Mouse (Mus musculus) thymus, adult 18-20 months (tissue): ENCODE measurements around the gene Mast3.
A peak's percentile ranks its signal among the peaks of the same experiment; 100 is the strongest.

Experiments used
- DNase-seq, 2 experiments: peaks; one replicate each; pipeline ENCODE4 v3.0.0; 2022; ENCODE audit warnings: mixed read lengths in 2 of 2

Mast3 gene

DNA sequence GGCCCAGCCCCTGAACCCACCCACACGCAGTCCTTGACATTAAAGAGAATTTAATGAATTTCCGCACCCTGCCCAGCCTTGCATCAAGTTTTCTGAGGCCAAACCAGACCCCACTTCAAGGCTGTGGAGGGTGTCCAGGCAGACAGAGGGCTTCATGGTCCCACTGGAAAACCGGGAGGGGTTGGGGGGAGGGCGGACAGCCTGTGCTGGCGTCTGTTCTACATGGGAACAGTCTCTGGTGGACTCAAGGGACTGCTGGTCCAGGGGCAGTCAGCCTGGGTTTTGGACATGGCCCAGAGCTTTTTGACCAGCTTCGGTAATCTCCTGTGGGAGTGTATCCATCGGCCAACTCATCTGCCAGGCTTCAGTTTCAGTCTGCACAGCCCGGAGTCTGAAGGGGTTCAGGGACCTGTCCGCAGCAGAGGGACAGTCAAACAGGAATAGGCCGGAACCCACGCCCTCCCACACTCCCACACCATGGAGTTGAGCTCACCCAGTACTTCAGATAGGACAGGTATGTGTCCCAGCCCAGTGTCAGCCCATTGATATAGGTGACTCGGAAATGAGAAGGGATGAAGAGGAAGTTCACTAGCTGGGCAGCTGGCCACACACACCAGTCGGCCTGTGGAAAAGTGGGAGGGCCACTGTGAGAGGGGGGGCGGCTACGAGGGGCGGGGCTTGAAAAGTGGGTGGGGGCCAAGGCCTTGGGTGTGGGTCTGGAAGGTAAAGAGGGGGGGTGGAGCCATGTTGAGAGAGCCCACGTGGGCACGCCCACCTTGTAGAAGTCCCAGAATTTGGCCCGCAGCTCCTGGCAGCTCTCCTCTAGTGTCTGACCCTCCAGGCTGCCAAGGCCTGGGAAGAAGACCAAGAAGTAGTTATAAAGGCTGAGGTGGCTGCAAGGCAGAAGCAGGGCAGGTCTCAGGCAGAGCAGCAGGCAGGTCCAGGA, 46.0 kb downstream of the Mast3 start:
- peak; percentile 6 to 10 for DNase-seq

GRCm38 (mm10) chr8:70758308-70758615, 46.6 kb downstream of the Mast3 start:
- DNase-seq, result peak in 1 of 2 experiments; percentile 4

DNA sequence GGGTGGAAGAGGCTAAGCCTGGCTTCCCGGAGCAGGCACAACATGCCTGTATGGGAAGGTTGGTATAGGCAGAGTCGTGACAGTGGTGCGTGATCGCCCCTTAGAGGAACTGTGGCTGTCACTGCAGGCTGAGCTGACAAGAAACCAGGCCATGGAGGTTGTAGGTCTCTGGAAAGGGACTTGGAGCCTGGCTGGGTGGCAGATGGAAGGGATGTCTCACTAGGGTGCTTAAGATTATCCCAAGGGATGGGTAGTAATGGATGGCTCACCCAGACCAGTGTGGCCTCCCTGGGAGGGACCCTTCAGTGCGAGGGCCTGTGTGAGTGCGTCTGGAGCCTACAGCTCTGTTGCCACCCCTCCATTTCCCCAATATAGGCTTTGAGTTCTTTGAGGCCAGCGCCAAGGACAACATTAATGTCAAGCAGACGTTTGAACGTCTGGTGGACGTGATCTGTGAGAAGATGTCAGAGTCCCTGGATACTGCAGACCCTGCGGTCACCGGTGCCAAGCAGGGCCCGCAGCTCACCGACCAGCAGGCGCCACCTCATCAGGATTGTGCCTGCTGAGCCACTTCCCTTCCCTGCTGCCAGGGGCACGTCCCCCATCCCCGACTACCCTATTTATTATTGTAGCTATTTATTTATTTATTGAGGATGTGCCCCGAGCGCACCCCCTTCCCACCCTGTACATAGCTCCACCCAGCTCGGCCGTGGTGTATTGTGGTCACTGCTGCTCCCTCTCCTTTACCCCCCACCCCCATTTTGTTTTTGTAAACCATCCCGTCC, 47.1 kb downstream of the Mast3 start:
- DNase-seq, result peak; percentile 9 to 20

DNA sequence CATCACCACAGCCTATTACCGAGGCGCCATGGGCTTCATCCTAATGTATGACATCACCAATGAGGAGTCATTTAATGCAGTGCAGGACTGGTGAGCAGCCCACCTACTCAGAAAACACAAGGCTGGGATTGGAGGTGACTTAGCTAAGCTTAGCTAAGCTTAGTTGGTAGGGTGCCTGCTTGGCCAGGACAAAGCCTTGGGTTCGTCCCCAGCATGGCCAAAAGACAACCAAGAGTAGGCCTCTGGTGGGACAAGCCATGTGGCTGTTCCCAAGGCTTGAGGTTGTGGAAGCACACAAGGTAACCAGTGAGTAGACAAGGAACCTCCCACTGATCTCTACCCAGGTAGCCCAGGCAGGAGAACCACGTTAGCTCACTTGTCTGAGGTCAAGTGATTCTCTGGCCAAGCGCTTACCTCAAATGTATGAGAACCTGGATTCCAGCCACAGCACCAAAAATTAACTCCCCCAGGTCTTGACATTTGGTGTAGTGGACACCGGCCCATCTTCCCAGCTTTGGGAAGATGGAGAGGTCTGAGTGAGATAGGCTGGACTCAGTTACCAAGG, 48.3 kb downstream of the Mast3 start:
- no peak for DNase-seq

DNA sequence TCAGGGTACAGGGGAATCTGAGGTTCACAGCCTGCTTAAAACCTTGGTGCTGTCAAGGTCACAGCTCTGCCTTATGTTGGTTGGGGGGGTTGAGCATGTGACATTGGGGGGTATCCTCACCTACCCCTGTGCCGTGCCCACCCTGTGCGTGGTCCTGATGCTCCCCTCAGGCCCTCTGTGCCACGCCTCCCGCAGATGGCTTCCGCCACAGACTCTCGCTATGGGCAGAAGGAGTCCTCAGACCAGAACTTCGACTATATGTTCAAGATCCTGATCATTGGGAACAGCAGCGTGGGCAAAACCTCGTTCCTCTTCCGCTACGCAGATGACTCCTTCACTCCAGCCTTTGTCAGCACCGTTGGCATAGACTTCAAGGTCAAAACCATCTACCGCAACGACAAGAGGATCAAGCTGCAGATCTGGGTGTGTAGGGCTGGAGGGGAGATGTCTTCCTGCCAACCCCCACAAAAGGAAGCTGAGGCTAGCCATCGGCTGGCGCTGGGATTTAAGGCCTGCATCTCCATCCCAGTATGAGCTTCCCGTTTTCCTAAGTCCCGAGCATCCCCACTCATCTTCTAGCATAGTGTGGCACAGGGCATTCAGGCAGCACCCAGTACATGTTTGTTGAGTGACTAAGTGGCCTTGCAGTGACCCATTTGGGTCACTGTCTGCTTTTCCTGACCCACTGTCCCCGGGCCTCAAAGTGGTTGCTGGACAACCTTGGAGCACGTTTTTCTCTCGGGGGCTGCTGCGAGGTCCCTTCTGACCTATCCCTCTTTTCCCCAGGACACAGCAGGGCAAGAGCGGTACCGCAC, 49.0 kb downstream of the Mast3 start:
- peak in 1 of 2 experiments; percentile 5 for DNase-seq

DNA sequence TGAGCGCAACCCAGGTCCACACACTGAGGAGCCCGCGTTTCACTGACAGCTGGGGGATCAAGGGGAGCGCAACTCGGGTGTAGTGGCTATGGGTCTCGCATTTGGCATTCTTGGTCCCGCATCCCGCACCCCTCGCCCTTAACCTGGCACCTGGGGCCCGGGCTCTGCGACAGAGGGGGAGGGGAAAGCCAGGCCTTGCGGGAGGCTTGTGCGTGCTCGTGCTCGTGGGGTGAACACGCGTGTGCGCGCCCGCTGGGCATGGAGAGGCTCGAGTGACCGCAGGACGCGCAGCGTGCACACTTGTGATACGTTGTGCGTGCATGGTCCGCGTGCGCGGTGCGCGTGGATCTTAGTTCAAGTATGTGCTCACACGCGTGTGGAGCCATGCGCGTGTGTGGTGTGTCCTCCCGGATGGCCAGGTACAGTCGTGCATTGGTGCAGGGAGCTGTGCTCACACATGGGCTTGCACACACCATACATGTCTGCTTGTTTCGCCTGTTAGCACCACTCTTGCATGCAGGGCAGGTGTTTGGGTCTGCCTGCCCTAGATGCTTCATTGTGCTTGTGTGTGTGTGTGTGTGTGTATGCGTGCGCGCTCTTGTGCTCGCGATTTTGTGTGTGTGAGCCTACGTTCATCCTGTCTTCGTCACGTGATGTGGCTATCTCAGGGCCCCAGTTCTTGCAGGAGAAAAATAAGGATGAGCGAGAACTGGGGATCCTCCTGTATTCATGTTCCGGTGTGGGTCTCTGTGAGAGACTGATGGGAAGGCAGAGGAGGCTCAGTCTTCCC, 49.8 kb downstream of the Mast3 start:
- peak in 1 of 2 experiments; percentile 21 for DNase-seq

- DNase-seq, result peak; percentile 94 to 97
Observed at GRCm38 (mm10) chr8:70754043-70754870, 50.6 kb downstream of the Mast3 start, which contains the start of gene Rab3a. Gene Rab3a, plus strand, starts transcription at chr8:70754679.

DNA sequence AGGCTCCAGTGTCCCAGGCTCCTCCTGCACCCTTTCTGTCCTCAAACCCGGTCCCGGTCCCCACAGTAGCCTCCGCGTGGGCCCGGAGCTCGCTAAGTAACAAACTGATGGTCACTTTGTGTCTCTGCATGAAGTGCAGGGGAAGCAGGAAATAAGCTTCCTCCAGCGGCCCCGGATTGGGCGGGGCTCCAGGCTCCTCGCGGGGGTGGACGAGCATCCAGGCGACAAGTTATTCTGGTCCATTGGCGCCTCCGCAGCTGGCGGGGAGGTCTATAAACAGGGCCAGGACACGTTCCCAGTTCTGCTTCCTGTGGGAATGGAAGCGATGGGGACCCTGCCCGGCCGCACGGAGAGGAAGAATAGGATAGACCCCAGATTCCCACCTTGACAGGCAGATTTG, 51.7 kb downstream of the Mast3 start:
- DNase-seq, result peak in 1 of 2 experiments; percentile 59

DNA sequence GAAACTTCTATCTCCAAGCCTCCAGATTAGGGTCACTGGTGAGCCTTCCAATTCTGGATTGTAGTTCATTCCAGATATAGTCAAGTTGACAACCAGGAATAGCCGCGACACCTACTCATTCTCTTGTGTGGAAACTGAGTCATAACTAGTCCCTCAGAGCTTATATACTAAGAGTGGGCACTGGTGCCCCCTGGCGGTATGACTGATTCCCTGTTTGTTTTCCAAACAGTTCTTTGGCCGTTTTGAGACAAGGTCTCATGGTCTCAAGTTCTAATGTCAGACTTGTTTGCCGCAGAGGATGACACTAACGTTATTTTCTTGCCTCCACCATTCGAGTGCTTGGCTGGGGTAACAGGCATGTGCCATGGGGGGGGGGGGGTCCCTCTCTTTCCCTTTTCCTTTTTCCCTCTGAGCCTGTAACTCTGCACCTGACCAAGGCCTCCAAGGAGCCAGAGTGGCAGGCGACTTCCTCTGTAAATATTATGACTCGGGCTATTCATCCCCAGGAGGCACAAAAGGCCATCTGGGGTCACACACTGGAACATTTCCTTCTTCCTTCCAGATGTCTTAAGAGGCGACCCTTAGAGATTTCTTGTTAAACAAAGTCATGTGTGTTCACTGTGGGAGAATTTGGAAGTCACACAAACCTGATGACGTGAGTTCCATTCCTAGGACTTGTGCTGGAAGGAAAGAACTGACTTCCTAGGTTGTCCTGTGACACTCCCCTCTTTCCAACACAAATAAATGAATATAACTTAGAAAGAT, 52.7 kb downstream of the Mast3 start:
- peak in 1 of 2 experiments; percentile 43 for DNase-seq

DNA sequence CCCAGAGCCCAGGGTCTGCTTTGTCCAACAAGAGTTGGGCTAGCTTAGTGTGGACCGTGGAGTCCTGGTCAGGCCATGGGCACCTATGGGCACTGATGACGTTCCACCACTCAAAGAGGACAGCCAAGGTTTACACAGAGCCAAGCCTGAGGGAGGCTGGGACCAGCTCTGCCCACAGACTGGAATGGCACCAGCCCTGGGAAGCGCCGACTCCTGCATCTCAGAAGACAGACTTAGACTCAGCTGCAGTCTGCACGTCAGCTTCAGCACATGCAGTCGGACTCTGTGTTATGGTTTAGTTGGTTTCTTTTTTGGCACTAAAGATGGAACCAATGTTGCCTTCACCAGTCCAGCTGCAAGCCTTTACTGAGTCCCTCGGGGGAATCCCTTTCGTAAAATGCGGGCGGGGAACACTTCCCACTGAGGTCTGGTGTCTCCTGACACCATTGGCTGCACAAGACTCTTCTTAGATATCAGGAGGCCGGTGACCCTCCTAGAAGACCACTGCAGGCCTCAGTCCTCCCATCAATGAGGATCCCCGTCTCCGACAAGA, 54.6 kb downstream of the Mast3 start:
- no peak for DNase-seq

DNA sequence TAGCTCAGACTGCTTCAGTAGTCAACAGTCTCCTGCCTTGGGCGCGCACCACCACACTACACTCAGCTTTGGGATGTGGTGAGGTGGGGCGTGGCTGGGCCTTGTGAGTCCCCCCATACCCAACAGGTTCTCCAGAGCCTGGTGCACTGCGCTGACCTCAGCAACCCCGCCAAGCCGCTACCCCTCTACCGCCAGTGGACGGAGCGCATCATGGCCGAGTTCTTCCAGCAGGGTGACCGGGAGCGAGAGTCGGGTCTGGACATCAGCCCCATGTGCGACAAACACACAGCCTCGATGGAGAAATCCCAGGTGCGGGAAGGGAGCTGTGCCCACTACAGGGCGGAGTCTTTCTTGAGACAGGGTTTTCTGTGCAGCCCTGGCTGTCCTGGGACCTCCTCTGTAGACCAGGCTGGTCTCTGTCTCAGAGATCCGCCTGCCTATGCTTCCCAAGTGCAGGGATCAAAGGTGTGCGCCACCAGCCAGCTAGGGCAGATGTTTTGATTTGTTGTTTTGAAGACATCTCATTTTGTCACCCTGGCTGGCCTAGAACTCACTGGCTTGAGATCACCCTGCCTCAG, 55.7 kb downstream of the Mast3 start:
- DNase-seq, result no peak

DNA sequence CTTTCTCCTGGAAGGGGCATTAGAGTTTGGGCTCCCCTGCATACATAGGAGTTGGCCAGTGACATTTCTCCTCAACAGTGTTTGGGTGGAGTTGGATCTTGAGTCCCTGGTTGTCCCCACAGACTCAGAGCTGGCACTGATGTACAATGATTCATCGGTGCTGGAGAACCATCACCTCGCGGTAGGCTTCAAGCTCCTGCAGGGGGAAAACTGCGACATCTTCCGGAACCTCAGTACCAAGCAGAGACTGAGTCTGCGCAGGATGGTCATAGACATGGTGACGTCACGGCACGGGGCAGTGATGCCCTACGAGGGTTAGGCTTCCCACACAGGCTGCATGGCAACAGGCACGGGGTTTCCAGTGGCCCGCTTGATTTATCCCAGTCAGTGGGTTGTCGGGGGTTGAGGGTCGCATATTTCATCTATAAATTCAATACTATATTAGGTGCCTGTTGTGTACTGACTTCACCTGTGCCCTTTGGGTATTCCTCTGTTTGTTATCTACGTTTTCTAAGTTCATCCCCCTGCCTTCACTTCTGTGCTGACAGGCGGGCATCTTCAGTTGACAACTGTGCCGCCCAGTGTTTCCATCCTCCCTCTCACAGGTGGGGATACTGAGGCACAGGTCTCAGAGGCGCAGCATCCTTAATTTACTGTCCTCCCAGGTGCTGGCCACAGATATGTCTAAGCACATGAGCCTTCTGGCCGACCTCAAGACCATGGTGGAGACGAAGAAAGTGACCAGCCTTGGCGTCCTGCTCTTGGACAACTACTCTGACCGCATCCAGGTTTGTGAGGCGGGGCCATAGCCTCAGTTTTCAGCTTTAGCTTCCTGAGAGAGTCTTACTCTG, 56.4 kb downstream of the Mast3 start:
- no peak for DNase-seq

GRCm38 (mm10) chr8:70747211-70747890, 57.5 kb downstream of the Mast3 start:
- DNase-seq, result no peak

DNA sequence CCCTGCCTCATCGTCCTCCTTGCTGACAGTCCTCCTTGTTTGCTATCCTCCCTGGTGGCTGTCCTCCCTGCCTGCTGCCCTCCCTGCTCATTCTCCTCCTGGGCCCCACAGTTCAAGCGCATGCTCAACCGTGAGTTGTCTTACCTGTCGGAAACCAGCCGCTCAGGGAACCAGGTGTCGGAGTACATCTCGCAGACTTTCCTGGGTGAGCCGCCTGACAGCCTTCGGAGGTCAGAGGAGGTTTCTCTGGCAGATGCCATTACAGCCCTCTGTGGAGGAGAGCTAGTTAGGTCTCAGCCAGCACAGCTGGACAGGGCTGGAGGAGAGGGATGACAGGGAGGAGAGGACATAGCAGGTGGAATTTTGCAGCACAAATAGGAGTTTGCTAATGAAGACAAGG, 58.2 kb downstream of the Mast3 start:
- DNase-seq, result no peak

- DNase-seq, result no peak
Observed at GRCm38 (mm10) chr8:70745691-70746220, 59.1 kb downstream of the Mast3 start.

GRCm38 (mm10) chr8:70744806-70745205, 60.0 kb downstream of the Mast3 start:
- DNase-seq, result no peak
